Mouse (Mus musculus): ENCODE data around the gene Fam117a.

Fam117a gene

DNA sequence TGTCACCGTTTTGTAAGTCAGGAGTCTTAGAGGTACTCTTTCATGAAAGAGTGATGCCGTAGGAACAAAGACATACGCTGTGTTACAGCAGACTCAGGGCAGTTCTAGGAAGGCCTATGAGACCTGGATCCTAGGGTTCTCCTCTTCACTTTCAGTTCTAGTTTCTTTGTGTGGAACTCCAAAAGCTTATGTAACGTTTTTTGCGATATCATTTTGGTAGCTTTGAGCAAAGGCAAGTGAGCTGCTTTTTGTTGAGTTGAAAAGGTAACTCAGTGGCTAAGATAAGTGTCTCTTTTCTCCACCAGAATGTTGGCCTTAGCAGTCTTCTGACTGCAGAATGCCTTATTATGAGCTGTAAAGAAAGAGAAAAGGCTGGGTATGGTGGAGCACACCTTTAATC lies 80.5 kb downstream of the Fam117a start:
- DNase-seq (ENCODE audit: low spot score in 2 of 2) = no peak

DNA sequence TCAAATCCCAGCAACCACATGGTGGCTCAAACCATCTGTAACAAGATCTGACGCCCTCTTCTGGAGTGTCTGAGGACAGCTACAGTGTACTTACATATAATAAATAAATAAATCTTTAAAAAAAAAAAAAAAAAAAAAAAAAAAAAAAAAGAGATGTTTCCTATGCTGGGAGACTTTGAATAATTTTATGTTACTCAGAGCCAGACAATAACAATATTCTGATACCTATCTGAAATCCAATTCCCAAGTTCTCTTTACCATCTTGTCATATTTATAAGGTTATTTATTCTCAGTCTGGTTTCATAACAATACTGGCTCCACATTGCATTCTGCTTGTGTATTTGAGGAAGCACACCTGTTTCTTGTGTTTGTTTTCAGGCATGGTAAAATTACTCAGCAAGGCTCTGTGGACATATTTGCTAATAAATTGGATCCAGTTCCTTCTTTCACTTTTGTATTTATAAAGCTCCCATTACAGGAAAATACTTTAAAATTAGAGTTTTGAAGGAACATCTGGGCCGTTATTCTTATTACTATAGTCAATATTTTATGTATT lies 84.1 kb downstream of the Fam117a start:
- DNase-seq (ENCODE audit: low spot score in 2 of 2) = no peak

GRCm38 (mm10) chr11:95423505-95423904 lies 86.7 kb downstream of the Fam117a start:
- no peak for DNase-seq (ENCODE audit: low spot score in 2 of 2)

DNA sequence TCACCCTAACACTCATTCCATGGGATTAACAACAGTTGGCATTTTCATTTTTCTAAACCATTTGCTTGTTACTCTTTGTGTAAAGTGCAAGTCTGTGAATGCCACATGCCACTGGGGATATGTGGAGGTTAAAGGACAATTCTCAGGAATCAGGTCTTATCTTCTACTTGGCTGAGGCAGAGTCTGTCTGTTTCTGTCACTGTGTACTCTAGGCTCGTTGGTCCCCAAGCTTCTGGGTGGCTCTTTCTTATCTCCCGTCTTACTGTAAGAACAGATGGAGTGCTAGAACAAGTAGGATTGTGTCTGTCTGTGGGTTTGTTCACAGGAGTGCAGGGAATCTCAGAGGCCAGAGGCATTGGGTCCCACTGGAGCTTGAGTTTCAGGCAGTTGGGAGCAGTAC lies 94.5 kb downstream of the Fam117a start:
- DNase-seq (ENCODE audit: low spot score in 2 of 2) = no peak
